Mouse (Mus musculus) layer of hippocampus, adult 9-11 months (tissue): Measurements from ENCODE around the gene Trp53bp1.

ENCODE experiments used
- DNase-seq: peaks from one replicate; pipeline ENCODE4 v3.0.0; 2022

Trp53bp1 gene

GRCm38 (mm10) chr2:121244099-121244498 lies 27.1 kb downstream of the Trp53bp1 start:
- peak; percentile 60 for DNase-seq

DNA sequence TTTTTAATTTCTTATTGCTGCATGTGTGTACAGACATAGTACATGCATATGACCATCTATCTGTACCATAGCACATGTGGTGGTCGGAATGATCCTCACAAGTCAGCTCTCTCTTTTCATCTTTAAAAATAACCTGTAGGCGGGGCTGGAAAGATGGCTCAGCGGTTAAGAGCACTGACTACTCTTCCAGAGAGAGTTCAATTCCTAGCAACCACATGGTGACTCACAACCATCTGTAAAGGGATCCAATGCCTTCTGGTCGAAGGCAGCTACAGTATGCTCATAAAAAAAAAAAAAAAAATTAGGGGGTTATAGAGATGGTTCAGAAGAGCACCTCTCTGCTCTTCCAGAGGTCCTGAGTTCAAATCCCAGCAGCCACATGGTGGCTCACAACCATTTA lies 31.8 kb downstream of the Trp53bp1 start:
- DNase-seq: peak; percentile 38

DNA sequence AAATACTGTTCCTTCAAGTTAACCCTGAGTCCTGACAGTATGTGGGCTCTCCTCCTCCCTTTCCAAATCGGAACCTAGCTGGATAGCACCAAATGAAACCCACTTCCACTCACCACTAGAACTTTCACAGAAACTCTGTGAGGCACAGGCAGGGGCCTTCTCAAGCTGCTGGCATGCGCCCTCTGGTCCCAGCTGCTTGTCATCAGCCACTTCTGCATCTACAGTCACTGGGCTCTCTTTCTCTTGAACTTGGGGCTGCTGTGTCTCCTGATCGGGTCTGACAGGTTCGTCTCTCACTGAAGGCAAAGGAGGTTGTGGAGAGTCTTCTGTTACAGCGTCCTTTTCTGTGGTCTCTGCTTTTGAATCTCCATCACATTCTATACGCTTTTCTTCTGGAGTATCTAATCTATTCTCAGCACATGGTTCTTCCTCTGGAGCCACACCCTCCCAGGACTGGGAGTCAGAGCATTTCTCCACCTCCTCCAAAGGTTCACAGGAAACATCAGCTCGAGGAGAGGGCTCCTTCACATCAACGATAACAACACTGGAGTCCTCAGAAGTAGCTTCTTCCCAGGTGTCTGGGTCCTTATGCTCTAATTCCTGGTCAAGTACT lies 35.6 kb downstream of the Trp53bp1 start:
- no peak for DNase-seq

DNA sequence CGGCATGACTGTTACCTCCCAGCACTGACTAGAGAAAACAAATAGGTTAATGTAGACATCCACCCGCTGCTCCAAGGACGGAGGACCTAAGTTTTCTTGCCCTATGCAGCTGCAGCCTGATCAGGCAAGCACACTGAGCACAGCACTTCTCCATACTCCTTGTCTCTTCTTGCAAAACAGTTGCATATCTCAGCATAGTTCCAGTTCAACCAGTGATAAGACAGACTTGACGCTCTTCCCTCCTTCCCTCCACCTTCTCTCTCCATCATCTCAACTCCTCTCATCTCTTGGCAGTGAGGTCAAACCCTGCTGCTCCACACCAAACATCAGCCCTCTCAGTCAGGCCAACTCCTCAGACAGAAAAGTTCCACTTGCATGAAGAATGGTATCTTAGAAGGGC lies 43.1 kb downstream of the Trp53bp1 start:
- no peak for DNase-seq

DNA sequence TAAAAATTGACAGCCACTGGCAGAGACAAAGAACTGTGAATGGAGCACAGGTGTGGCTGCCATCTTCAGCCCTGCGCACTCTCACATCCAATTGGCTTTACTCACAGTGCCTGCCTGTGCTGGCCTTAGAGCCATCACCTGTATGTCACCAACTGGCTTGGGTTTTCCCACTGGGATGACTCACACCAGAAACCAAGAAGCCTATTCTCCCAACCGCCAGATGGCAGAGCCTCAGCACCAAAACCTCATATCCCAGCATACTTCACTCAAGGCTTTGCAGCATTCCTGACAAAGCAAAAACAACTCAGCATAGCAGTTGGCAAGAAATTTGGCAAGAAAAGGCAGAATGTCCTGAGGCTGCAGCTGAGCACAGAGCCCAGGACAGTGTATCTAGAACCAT lies 48.2 kb downstream of the Trp53bp1 start:
- peak; percentile 50 for DNase-seq

DNA sequence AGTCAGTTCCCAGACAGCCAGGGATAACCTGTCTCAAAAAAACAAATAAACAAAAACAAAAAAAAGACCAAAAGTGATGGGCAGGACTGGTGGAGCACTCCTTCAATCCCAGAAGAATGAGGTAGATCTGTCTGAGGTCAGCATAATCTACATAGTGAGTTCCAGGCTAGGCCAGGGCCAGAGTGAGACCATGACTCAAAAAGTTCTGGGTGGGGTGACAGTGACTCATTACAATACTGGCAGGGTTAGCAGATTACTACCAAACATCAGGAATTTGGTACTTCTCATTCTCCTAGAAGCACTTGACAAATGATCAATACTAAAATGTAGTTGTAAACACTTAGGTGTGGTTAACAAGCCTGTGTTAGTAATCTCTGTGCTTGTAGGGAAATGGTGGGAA lies 51.2 kb downstream of the Trp53bp1 start:
- DNase-seq: no peak

DNA sequence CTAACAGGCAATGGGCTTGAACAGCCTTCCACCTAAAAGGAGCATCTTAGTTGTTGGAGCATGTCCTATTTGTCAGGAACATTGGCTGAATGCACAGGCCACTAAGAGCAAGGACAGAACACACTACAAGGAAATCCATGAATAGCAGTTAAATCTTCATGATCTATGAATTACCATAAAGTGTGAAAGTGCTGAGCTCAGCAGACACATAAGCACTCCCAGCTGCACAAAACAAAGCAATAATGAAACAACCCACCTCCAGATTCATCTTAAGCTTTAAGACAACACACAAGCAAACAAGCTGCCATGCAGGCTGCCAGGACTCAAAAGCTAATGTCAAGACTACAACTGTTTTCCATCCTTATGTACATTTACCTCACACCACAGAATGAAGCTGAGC lies 52.0 kb downstream of the Trp53bp1 start:
- no peak for DNase-seq

DNA sequence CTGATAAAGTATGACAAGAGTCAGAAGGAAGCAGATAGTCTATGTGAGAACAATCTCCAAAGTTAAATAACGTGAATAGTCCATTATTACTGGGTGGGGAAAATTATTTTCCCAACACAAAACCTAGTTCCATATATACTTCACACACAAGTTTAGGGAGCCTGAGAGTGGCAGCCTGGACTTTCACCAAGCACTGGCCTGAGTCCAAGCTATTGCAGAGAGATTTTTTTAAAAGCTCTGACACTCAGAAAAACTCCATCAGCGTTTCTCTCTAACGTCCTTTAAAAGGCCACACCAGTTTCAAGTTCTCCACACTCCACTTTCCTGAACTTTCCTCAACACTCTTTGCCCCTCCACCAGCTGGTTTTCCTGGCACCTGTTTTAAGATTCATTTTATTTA lies 56.7 kb downstream of the Trp53bp1 start:
- DNase-seq: no peak

DNA sequence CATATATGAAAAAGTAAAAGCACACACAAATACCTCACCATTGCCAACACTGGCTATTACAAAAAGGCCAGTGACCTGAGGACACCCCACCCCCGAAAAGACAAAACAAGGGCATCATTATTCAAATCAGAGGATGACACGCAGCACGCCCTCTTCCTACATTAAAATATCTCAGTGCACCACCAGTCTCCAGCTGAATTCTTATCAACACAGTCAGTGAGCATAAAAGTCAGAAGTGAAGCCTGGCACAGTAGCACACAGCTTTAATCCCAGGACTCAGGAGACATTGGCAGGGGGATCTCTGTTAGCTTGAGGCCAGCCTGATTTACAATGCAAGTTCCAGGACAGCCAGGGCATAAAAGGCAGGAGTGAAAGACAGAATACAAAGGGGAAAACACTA lies 64.7 kb downstream of the Trp53bp1 start:
- DNase-seq: no peak

DNA sequence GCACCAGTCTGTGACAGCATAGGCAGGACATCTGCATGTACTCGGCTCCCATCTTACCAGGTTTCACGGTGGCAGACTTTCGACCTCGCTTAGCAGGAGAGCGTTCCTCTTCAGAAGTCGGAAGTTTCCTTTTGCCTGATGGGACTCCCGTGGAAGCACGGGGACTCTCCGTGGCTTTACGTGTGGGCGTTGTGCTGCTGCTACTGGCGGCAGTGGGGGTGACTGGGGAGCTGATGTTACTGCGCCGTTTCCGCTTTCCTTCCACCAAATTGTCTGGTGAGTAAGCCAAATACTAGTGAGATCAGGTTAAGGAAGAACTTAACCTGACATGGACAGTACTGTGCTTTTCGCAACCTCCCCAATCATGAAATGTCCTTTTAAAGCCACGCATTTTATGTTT lies 66.9 kb downstream of the Trp53bp1 start:
- DNase-seq: no peak

DNA sequence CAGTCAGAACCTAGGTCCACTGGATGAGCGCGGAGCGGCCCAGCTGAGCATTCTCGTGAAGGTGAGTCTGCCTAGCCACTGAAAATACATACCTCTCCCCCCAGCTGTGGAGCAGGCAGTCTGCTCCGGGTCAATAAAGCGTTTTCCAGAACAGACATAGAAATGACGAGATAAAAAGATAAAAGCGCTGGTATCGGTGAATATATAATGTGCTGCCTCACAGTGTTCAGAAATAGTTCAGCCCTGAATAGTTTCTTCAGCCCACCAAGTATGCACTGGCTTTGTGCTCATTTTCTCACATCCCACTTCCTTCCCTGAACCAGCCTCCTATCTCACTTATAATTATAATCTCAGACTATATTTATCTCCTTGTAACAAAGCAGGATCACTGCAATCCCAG lies 75.7 kb downstream of the Trp53bp1 start:
- DNase-seq: peak; percentile 22

DNA sequence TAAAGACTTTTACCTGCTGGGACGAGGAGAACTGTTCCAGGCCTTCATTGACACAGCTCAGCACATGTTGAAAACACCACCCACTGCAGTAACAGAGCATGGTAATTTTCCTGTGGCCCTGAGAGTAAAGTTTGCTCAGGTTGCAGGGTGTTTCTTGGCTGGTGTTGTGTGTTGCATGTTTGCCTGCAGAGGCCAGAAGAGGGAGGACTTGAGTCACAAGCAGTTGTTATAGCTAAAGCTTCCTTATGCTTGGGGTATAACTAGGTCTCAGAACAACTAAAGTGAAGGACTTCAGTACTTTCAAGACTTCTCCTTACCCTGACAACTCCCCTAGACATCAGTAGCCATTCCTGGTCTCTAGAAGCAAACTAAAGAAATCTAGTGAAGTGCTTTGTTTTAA lies 82.7 kb downstream of the Trp53bp1 start:
- DNase-seq: no peak

GRCm38 (mm10) chr2:121184142-121184541 lies 87.1 kb downstream of the Trp53bp1 start:
- no peak for DNase-seq

DNA sequence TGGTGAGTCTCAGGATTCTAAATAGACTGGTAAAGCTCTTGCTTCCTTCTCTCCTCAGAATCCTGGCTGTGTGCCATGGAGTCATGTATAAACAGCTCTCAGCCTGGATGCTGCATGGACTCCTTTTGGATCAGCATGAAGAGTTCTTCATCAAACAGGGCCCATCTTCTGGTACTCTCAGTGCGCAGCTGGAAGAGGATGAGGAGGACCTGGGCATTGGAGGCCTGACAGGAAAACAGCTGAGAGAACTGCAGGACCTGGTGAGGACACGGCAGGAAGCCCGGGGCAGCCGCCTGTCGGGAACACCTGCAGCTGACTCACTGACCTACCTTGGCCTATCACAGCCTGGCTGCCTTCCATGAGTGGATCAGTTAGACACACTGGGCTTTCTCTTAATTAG lies 87.8 kb downstream of the Trp53bp1 start:
- DNase-seq: no peak

DNA sequence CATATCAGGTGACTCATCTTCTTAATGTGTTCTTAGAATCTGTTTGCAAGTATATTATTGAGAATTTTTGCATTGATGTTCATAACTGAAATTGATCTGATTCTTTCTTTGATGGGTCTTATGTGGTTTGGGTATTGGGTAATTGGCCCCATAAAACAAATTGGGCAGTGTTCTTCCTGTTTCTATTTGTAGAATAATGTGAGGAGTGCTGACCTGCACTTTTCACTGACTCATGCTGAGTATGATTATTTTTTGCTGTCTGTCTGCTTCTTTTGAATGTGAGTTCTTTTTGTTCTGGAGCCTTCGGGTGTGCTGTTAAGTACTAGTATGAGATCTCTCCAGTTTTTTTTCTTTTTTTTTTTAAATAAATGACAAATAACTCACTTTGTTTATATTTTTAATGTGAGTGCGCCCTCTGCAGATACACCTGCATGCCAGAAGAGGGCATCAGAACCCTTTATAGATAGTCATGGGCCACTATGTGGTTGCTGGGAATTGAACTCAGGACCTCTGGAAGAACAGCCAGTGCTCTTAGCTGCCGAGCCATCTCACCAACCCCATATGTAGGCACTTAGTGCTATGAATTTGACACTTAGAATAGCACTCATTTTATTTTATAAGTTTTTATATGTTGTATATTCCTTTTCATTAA lies 92.3 kb downstream of the Trp53bp1 start:
- no peak for DNase-seq

DNA sequence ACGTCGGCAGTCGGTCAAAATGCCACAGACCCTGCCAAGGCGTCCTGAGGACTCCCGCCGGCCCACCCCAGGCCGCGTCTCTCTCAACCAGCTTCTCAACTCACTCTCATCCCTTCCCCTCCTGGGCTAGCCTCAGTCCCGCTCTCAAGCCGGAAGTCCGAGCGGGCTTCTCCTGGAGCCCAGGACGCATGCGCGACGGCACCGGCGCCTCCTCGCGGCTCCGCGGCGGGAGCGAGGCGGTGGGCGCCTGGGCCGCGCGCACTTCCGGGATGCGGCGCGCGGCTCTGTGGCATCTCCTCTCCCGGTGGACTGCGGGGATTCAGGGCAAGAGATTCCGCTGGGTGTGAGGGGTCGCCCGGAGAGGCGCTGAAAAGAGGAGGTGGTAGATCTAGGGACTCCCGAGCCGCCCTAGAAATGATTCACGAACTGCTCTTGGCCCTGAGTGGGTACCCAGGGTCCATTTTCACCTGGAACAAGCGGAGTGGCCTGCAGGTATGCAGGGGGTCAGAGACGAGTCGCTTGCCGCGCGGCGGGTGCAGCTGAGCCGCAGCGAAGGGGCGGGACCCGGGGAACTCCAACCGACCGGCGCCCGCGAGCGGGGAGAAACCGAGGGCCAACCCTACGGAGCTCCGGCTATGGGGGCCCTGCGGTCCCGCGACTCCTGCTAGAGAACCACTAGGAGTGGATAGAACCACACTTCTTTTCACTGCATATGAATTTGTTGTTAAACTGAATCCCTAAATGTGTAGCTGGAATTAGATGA lies 100.0 kb downstream of the Trp53bp1 start, which contains the start of gene Zscan29:
Gene Zscan29 (minus strand): TSS at position 146 of the 763 bp plus-strand sequence.
- peak; percentile 84 for DNase-seq

DNA sequence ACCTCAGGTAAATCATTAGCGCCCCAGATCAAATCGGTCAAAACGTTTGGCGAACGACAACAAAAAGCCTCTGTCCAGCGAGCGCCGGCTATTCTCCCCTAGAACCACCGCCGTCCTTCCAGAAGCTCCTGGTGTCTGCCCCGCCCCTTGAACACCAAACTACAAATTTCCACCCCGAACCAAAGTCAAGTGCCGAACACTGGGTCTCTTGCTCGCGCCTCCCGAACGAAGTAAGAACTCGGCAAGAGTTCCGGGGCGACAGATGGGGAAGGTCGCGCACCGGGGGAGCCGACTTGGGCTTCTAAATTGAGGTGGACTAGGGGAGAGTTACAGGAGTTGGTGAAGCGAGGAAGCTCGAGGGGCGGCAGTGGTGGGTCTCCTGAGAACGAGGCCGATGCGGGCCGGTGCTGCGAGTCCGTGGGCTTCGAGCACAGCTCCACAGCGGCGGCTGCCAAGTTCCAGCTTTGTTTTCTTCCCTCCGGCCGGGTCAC lies 100.7 kb downstream of the Trp53bp1 start, which contains the start of gene Tubgcp4:
Gene Tubgcp4 (plus strand): TSS at position 174 of the 491 bp plus-strand sequence.
- DNase-seq: no peak

GRCm38 (mm10) chr2:121169902-121170301 lies 101.3 kb downstream of the Trp53bp1 start:
- no peak for DNase-seq

- DNase-seq: no peak
Measured at GRCm38 (mm10) chr2:121169173-121169572, 102.0 kb downstream of the Trp53bp1 start.

GRCm38 (mm10) chr2:121153100-121153499 lies 118.1 kb downstream of the Trp53bp1 start:
- no peak for DNase-seq

- no peak for DNase-seq
Measured at GRCm38 (mm10) chr2:121149679-121150078, 121.5 kb downstream of the Trp53bp1 start.
